9 mouse cellular contexts compared by ENCODE assay signal in the genomic region with DNA sequence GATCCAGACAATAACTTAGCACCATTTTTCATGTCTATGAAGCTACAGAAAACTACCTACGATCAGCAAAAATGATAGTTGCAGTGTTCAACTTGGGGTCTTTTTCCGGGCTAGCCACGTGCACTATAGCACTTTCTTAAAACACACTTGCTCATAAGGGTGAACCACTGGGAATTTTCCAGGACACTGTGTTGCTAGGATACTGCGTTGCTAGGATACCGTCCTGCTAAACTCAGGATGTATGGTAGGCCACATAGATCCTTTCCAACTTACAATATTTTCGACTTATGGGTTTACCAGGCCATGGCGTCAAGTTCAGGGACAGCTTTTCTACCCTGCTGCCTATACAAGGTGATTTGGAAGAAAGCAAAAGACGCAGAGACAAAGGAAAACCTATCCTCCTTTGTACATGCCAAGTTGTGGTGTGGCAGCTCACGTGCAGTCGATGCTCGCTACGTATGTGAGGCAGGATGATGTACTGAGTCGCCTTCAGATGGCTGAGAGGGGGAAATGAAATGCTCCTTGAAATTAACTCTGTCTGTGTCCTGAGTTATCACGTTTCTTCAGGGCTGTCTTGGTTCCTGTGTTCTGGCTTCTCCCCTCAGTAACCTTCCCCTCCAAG.
DNase-seq lines count a peak whose midpoint lies in the region; ATAC-seq and TF ChIP-seq lines count a peak whose summit lies in the region.
"Had no signal": no experiment of that assay in that cellular context is flagged by ENCODE, and none has a peak within 500 bp of the region (broad histone marks: within the 10 kb centered on the region; RNA-seq: fewer than 3 reads in every experiment).

No protein-coding gene starts in this region.

- H3K9ac ChIP-seq in lung, embryonic 14.5 days: no peak overlapping the region
- no peak overlapping the region for H3K9ac ChIP-seq in hindbrain, embryonic 13.5 days
- no peak overlapping the region for H3K9ac ChIP-seq in midbrain, embryonic 13.5 days (replicated peaks)
- H3K9ac ChIP-seq in heart, embryonic 12.5 days: no peak overlapping the region

- no peak overlapping the region for H3K27ac ChIP-seq in lung, embryonic 14.5 days (ENCODE audit: low read depth)
- H3K27ac ChIP-seq in hindbrain, embryonic 13.5 days: peak overlapping the region; percentile 84
- H3K27ac ChIP-seq in midbrain, embryonic 13.5 days: peak overlapping the region; percentile 80
- no peak overlapping the region for H3K27ac ChIP-seq in heart, embryonic 12.5 days (ENCODE audit: poor library complexity, severe bottlenecking)

- H3K4me2 ChIP-seq in lung, embryonic 14.5 days: no peak overlapping the region
- H3K4me2 ChIP-seq in hindbrain, embryonic 13.5 days: 0 out of 2 replicates have a peak overlapping the region, but pooled peaks have one; percentile 10
- H3K4me2 ChIP-seq in midbrain, embryonic 13.5 days (replicated peaks): peak overlapping the region; percentile 22; the same call in 1 of the 2 replicates
- H3K4me2 ChIP-seq in heart, embryonic 12.5 days: no peak overlapping the region

- WGBS in lung, embryonic 14.5 days: 82% methylated on average over 14 of the region's 14 CpGs
- 52% methylated on average over 14 of the region's 14 CpGs for WGBS in hindbrain, embryonic 13.5 days
- 66% methylated on average over 14 of the region's 14 CpGs for WGBS in midbrain, embryonic 13.5 days
- WGBS in heart, embryonic 12.5 days: 89% methylated on average over 14 of the region's 14 CpGs

- no peaks in the 10 kb centered on the region for H3K27me3 ChIP-seq in lung, embryonic 14.5 days (ENCODE audit: insufficient read depth, low read length)
- no peaks in the 10 kb centered on the region for H3K27me3 ChIP-seq in hindbrain, embryonic 13.5 days
- H3K27me3 ChIP-seq in midbrain, embryonic 13.5 days: no peaks in the 10 kb centered on the region
- no peaks in the 10 kb centered on the region for H3K27me3 ChIP-seq in heart, embryonic 12.5 days (replicated peaks)

- no peaks in the 10 kb centered on the region for H3K9me3 ChIP-seq in lung, embryonic 14.5 days (ENCODE audit: low read depth, low read length)
- no peaks in the 10 kb centered on the region for H3K9me3 ChIP-seq in hindbrain, embryonic 13.5 days
- H3K9me3 ChIP-seq in midbrain, embryonic 13.5 days: no peaks in the 10 kb centered on the region
- 0 out of 2 replicates have a peak, but pooled peaks cover 5% of the 10 kb centered on the region for H3K9me3 ChIP-seq in heart, embryonic 12.5 days (replicated peaks)

- ATAC-seq in lung, embryonic 14.5 days (ENCODE audit: insufficient read depth): no peak
- peak; percentile 77 for ATAC-seq in hindbrain, embryonic 13.5 days (ENCODE audit: low FRiP score)
- ATAC-seq in midbrain, embryonic 13.5 days: peak; percentile 80
- ATAC-seq in CD4-positive, CD25-positive, alpha-beta regulatory T cell, adult 4 months: no peak
- ATAC-seq in heart, embryonic 12.5 days (ENCODE audit: insufficient number of reproducible peaks, low FRiP score): no peak

- no peaks in the 10 kb centered on the region for H3K4me1 ChIP-seq in lung, embryonic 14.5 days (ENCODE audit: insufficient read depth)
- peaks cover 44% of the 10 kb centered on the region for H3K4me1 ChIP-seq in hindbrain, embryonic 13.5 days (replicated peaks)
- H3K4me1 ChIP-seq in midbrain, embryonic 13.5 days (replicated peaks): peaks cover 35% of the 10 kb centered on the region
- peaks cover 17% of the 10 kb centered on the region for H3K4me1 ChIP-seq in heart, embryonic 12.5 days (replicated peaks)

- H3K36me3 ChIP-seq in lung, embryonic 14.5 days (ENCODE audit: insufficient read depth): no peaks in the 10 kb centered on the region
- no peaks in the 10 kb centered on the region for H3K36me3 ChIP-seq in hindbrain, embryonic 13.5 days
- no peaks in the 10 kb centered on the region for H3K36me3 ChIP-seq in midbrain, embryonic 13.5 days
- peaks cover 6% of the 10 kb centered on the region for H3K36me3 ChIP-seq in heart, embryonic 12.5 days

- H3K4me3 ChIP-seq in lung, embryonic 14.5 days (ENCODE audit: low read depth, low read length): no peak overlapping the region
- H3K4me3 ChIP-seq in hindbrain, embryonic 13.5 days: no peak overlapping the region
- H3K4me3 ChIP-seq in midbrain, embryonic 13.5 days (replicated peaks): no peak overlapping the region
- H3K4me3 ChIP-seq in heart, embryonic 12.5 days: no peak overlapping the region

- peak; percentile 36 for DNase-seq in lung, embryonic 14.5 days
- no peak for DNase-seq in lung, postnatal 14 days
- no peak for DNase-seq in lung, postnatal 4 days
- no peak for DNase-seq in ovary, postnatal 36 days (ENCODE audit: low spot score)
- DNase-seq: gastrocnemius, postnatal 14 days had no signal

- no peak for TF ChIP-seq CTCF in lung, embryonic 14.5 days (IDR thresholded peaks at IDR 0.05; ENCODE audit: low read depth)

Comparison
In these comparisons a context has a peak if more than half of its experiments do, and no peak if none do; other contexts are left out.
1. ATAC-seq: peak in hindbrain, embryonic 13.5 days (single experiment) and midbrain, embryonic 13.5 days (single experiment); none in lung, embryonic 14.5 days (single experiment), CD4-positive, CD25-positive, alpha-beta regulatory T cell, adult 4 months (single experiment) and heart, embryonic 12.5 days (single experiment).
2. H3K27ac ChIP-seq: peak in hindbrain, embryonic 13.5 days (single experiment) and midbrain, embryonic 13.5 days (single experiment); none in lung, embryonic 14.5 days (single experiment) and heart, embryonic 12.5 days (single experiment).
3. H3K4me2 ChIP-seq: peak in hindbrain, embryonic 13.5 days (single experiment) and midbrain, embryonic 13.5 days (single experiment); none in lung, embryonic 14.5 days (single experiment) and heart, embryonic 12.5 days (single experiment).